Mouse (Mus musculus) liver, embryonic 11.5 days (tissue): ENCODE results near the gene Slc16a9. TPM values are rescaled to one million over a fixed set of nuclear protein-coding genes. Genes with fewer than 3 reads are reported as not detected.

Experiments used
- ATAC-seq: fragments of 200-750 bp; cut with Nextera tagmentation; replicated peaks from 2 replicates; pipeline ENCODE4 v1.8.0; 2017; ENCODE audit warnings: moderate number of reproducible peaks, mild to moderate bottlenecking, moderate TSS enrichment, moderate library complexity; ENCODE audit not compliant: low FRiP score
- DNase-seq: peaks from one replicate; pipeline ENCODE4 v3.0.0-alpha.2; 2017; ENCODE audit warnings: low spot score
- H3K27ac ChIP-seq: fragments of 300-500 bp; sonication (generic); 2 replicates; pipeline ENCODE4 v1.5.1; 2014; ENCODE audit warnings: mild to moderate bottlenecking, low read depth, low read length, control low read depth
- H3K27me3 ChIP-seq: fragments of 300-500 bp; sonication (generic); replicated peaks from 2 replicates; pipeline ENCODE4 v1.6.1; 2014; ENCODE audit warnings: low read length, mixed read lengths; ENCODE audit not compliant: control insufficient read depth, insufficient read depth
- H3K36me3 ChIP-seq: fragments of 300-500 bp; sonication (generic); 2 replicates; pipeline ENCODE4 v1.6.1; 2014; ENCODE audit warnings: mild to moderate bottlenecking, low read length, moderate library complexity, mixed read lengths; ENCODE audit not compliant: control insufficient read depth, insufficient read depth
- H3K4me1 ChIP-seq: fragments of 300-500 bp; sonication (generic); replicated peaks from 2 replicates; pipeline ENCODE4 v1.6.1; 2014; ENCODE audit warnings: low read length, mixed read lengths; ENCODE audit not compliant: control insufficient read depth, insufficient read depth
- H3K4me2 ChIP-seq: fragments of 300-500 bp; sonication (generic); 2 replicates; pipeline ENCODE4 v1.6.1; 2014; ENCODE audit warnings: mild to moderate bottlenecking, control low read depth, moderate library complexity
- H3K4me3 ChIP-seq: fragments of 300-500 bp; sonication (generic); 2 replicates; pipeline ENCODE4 v1.5.1; 2014; ENCODE audit warnings: low read depth, low read length, control low read depth
- H3K9ac ChIP-seq: fragments of 300-500 bp; sonication (generic); 2 replicates; pipeline ENCODE4 v1.6.1; 2014; ENCODE audit warnings: low read depth, low read length, control low read depth
- H3K9me3 ChIP-seq: fragments of 300-500 bp; sonication (generic); 2 replicates; pipeline ENCODE4 v1.6.1; 2016; ENCODE audit warnings: low read length, inconsistent platforms, mixed read lengths; ENCODE audit not compliant: control insufficient read depth
- WGBS: fragments of 180-500 bp; shearing (Covaris S2); extraction: QIAGEN DNeasy Blood & Tissue Kit; methylation state at CpG from one replicate; pipeline ENCODE4 v1.1.7; 2014; 5-methylcytosine and 5-hydroxymethylcytosine counted together
- polyA plus RNA-seq: library from polyadenylated mRNA; unstranded; fragments of >200 nt; fragmentation: Nextera tagmentation; extraction: Ambion mirVana; gene quantifications from 2 replicates; pipeline ENCODE4 v1.2.1, GENCODE M21; 2014

The Slc16a9 gene
- 0.64 and 1.0 TPM in 2 replicates for polyA plus RNA-seq

DNA sequence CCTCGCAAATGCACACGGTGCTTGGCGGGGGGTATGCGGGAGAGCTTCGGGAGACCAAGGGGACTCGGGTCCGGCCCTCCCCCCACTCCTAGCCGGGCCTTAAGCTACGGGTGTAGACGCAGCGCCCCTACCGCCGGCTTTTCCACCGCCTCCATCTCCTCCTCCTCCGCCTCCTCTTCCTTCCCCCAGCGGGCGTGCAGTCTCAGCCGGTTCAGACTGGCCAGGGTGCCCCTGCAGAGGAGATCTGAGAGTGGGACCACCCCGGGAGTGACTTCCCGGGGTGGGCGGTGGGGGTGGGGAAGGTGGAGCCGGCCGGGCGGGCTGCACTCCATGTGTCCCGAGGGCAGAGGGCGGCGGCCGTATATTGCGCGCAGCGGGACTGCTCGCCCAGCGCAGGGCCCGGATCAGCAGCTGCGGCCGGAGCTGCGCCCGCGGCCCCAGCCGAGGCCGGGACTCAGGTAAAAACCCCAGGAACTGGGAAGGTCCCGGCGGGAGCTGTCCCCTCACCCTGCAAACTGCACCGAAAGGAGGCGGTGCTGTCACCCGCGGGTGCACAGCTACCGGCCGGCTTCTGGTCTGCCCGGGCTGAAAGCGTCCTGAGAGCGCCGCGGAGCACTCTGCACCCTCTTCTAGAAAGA, at the start of gene Slc16a9:
Gene Slc16a9, plus strand, starts transcription at position 180 of the 638 bp plus-strand sequence.
- WGBS = under 1% methylated on average over 54 of the region's 54 CpGs
- no peaks in the 10 kb centered on the region for H3K9me3 ChIP-seq
- H3K36me3 ChIP-seq = no peaks in the 10 kb centered on the region
- peak within 1 kb of the TSS; percentile 57 for H3K4me3 ChIP-seq
- H3K4me1 ChIP-seq = no peaks in the 10 kb centered on the region
- ATAC-seq (peak; percentile 58), DNase-seq (peak; percentile 73)
- peak within 1 kb of the TSS; percentile 50 for H3K9ac ChIP-seq
- H3K4me2 ChIP-seq = peak within 1 kb of the TSS; percentile 85
- peaks cover 26% of the 10 kb centered on the region for H3K27me3 ChIP-seq
- H3K27ac ChIP-seq = no peak within 1 kb of the TSS

DNA sequence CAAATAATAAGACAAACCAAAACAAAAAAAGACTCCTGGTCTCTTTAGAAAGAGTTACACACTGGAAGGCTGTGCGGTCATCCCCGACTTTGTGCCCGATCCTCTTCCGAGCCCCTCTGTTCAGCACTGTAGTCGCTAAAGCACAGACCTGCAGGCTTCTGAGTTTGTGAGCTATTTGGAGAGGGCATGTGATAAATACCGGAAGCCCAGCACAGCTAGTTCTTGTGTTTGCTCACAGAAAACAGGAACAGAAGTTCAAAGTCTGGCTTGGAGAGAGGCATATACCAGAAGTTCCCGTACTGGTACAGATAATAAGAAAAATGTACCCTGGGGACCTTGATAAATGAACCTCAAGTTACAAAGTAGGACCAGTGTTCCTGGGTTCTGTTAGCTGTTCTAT, 49.6 kb upstream of the Slc16a9 start:
- ATAC-seq (peak; percentile 43), DNase-seq (no peak)
- WGBS = 63% methylated on average over 7 of the region's 7 CpGs
- Histone ChIP-seq H3K4me1 (peaks cover 8% of the 10 kb centered on the region), H3K27ac (peak overlapping the region; percentile 61), H3K9me3 (no peaks in the 10 kb centered on the region), H3K36me3 (no peaks in the 10 kb centered on the region; the same call in 1 of the 2 replicates), H3K9ac (no peak overlapping the region), H3K27me3 (no peaks in the 10 kb centered on the region), H3K4me3 (no peak overlapping the region), H3K4me2 (peak overlapping the region; percentile 9; the same call in 1 of the 2 replicates)

DNA sequence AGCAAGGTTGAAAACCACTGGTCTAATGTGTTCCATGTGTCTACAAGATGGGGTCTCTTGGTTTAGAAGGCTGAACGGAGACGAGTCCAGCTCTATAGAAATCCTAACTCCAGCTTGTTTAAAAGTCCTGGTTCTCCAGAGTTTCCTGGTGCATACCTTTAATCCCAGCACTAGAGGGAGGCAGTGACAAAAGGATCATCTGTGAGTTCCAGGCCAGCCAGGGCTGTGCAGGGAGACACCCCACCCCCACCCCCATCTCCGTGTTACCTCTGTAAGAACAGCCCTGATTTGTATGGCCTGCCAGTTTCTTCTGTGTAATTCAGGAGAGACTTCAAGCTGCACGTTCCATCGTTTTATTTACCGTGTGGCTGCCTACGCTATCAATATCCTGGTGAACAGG, 49.1 kb upstream of the Slc16a9 start:
- Histone ChIP-seq H3K36me3 (no peaks in the 10 kb centered on the region; the same call in 1 of the 2 replicates), H3K4me2 (no peak overlapping the region), H3K4me3 (no peak overlapping the region), H3K27me3 (no peaks in the 10 kb centered on the region), H3K27ac (peak overlapping the region; percentile 61), H3K9ac (no peak overlapping the region), H3K9me3 (no peaks in the 10 kb centered on the region), H3K4me1 (peaks cover 8% of the 10 kb centered on the region)
- ATAC-seq (peak; percentile 56), DNase-seq (no peak)
- WGBS = 60% methylated on average over 7 of the region's 7 CpGs

DNA sequence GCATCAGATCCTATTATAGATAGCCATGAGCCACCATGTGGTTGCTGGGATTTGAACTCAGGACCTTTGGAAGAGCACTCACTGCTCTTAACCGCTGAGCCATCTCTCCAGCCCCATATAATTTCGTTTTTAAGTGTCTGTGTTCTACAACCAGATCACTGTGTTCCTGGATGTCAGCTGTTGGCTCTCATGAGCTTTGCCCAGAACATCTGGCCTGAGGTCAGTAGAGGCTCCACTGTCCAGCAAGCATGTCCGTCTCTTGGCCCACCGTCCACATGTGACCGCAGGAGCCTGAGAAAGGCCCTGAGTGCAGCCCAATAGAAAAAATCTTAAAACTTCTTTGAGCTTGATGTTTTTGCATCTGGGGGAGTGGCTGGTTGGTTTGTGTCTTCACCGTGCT, 48.2 kb upstream of the Slc16a9 start:
- ATAC-seq (no peak), DNase-seq (no peak)
- peaks cover 8% of the 10 kb centered on the region for H3K4me1 ChIP-seq
- H3K36me3 ChIP-seq = no peaks in the 10 kb centered on the region; the same call in 1 of the 2 replicates
- no peak overlapping the region for H3K27ac ChIP-seq
- no peak overlapping the region for H3K4me2 ChIP-seq
- H3K4me3 ChIP-seq = no peak overlapping the region
- no peaks in the 10 kb centered on the region for H3K27me3 ChIP-seq
- WGBS = 89% methylated on average over 6 of the region's 6 CpGs
- H3K9me3 ChIP-seq = no peaks in the 10 kb centered on the region
- H3K9ac ChIP-seq = no peak overlapping the region

DNA sequence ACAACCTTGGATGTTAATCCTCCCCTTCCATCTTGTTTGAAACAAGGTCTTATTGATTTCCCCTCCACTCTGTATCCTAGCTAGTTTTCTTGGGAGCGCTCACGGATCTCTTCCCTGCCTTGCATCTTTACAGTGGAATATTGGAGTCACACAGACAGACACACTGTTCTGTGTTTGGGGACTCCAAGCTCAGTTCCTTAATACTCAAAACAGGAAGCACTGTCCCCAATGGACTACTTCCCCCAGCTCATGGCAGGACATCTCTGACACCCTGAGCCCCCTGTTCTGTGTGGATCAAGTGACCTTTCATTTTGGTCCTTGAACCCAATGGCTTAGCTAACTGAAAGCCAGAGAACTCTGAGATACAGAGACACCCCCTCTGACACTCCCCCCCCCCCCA, 47.3 kb upstream of the Slc16a9 start:
- H3K4me2 ChIP-seq = no peak overlapping the region
- no peaks in the 10 kb centered on the region for H3K9me3 ChIP-seq
- no peak overlapping the region for H3K27ac ChIP-seq
- DNase-seq (no peak), ATAC-seq (no peak)
- no peak overlapping the region for H3K9ac ChIP-seq
- H3K4me1 ChIP-seq = peaks cover 8% of the 10 kb centered on the region
- no peaks in the 10 kb centered on the region for H3K27me3 ChIP-seq
- no peaks in the 10 kb centered on the region; the same call in 1 of the 2 replicates for H3K36me3 ChIP-seq
- no peak overlapping the region for H3K4me3 ChIP-seq
- 67% methylated on average over 2 of the region's 2 CpGs for WGBS

DNA sequence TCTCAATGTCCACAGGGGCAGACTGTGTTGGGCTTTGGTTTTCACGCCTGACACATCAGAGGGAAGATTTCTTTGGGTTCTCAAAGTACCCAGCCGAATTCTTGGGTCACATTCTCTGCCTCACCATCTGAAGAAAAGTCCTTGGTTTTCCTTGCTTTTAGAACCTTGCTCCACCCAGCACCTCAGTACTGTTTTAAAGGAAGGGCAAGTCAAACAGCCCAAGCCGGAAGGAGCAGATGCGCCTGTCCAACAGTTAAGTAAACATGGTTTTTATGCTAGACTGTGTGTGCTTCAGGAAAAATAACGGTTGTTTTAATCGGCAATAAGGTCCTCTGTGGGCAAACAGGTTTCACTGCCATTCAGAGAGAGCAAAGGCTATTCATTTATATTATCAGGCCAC, 46.9 kb upstream of the Slc16a9 start:
- no peaks in the 10 kb centered on the region for H3K27me3 ChIP-seq
- no peak overlapping the region for H3K27ac ChIP-seq
- WGBS = 70% methylated on average over 6 of the region's 6 CpGs
- no peaks in the 10 kb centered on the region for H3K9me3 ChIP-seq
- DNase-seq (no peak), ATAC-seq (no peak)
- H3K36me3 ChIP-seq = no peaks in the 10 kb centered on the region; the same call in 1 of the 2 replicates
- peaks cover 8% of the 10 kb centered on the region for H3K4me1 ChIP-seq
- H3K4me2 ChIP-seq = no peak overlapping the region
- no peak overlapping the region for H3K9ac ChIP-seq
- no peak overlapping the region for H3K4me3 ChIP-seq

DNA sequence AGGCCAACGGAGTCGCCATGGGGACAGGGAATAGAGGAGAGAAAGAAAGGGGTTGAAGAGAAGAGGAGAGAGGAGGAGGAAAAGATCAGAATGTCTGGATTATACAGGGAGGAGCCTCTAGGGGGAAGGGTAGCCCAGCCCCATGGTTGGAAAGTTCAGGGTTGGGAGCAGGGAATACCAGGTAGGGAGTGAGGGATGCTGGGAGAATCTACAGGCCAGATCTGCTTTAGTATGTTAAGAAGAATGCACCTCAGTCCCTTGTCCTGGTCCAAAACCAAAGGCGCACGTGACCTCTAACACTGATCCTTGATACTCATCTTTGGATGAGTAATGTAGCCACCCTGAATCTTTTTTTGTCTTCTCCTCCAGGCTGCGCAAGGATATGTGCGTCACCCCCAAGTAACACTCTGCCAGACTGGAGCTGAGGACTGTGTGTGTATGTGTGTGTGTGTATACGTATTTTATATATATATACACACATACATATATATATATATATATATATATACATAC, 45.9 kb upstream of the Slc16a9 start:
- Histone ChIP-seq H3K9me3 (no peaks in the 10 kb centered on the region), H3K27me3 (no peaks in the 10 kb centered on the region), H3K36me3 (no peaks in the 10 kb centered on the region; the same call in 1 of the 2 replicates), H3K4me2 (no peak overlapping the region), H3K4me1 (peaks cover 8% of the 10 kb centered on the region), H3K27ac (no peak overlapping the region), H3K9ac (no peak overlapping the region), H3K4me3 (no peak overlapping the region)
- DNase-seq (no peak), ATAC-seq (no peak)
- 89% methylated on average over 7 of the region's 7 CpGs for WGBS

DNA sequence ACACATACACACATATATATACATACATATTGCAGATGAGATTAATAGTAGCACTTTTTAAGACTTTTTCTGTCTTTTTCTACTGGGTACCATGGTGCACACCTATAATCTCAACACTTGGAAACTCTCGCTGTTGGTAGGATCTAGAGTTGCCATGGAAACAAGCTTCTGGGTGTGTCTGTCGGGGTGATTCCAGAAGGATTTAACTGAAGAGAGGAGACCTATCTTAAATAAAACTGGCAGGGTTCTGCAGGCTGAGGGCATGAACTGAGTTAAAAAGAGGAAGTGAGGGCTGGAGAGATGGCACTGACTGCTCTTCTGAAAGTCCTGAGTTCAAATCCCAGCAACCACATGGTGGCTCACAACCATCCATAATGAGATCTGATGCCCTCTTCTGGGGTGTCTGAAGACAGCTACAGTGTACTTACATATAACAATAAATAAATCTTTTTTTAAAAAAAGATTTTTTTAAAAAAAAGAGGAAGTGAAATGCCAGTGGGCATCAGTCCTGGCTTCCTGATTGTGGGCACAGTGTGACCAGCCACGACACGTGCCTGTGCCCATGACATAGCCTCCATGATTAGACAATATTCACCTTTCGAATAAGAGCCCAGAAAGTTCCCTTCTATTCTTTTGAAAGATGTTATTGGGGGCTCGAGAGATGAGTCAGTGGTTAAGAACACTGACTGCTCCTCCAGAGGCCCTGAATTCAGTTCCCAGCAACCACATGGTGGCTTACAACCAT, 45.3 kb upstream of the Slc16a9 start:
- peaks cover 8% of the 10 kb centered on the region for H3K4me1 ChIP-seq
- H3K4me2 ChIP-seq = no peak overlapping the region
- H3K27ac ChIP-seq = no peak overlapping the region
- DNase-seq (no peak), ATAC-seq (no peak)
- no peak overlapping the region for H3K9ac ChIP-seq
- no peak overlapping the region for H3K4me3 ChIP-seq
- no peaks in the 10 kb centered on the region for H3K27me3 ChIP-seq
- no peaks in the 10 kb centered on the region for H3K36me3 ChIP-seq
- 78% methylated on average over 6 of the region's 6 CpGs for WGBS
- no peaks in the 10 kb centered on the region for H3K9me3 ChIP-seq
